Mouse (Mus musculus): ENCODE data around the gene Ezh1.

- TF ChIP-seq GATA1 (IDR thresholded peaks at IDR 0.05; ENCODE audit: borderline replicate concordance, low read length): no peak
- TF ChIP-seq CTCF (IDR thresholded peaks at IDR 0.05; ENCODE audit: low read depth, low read length): no peak
- TF ChIP-seq GATA2 (IDR thresholded peaks at IDR 0.05; ENCODE audit: borderline replicate concordance, low read depth, low read length): no peak
- TF ChIP-seq POLR2AphosphoS5 (IDR thresholded peaks at IDR 0.05; ENCODE audit: insufficient replicate concordance, low read depth, low read length): no peak
- TF ChIP-seq TAL1 (conservative IDR thresholded peaks at IDR 0.05; ENCODE audit: low read depth, low read length): no peak
Observed at GRCm38 (mm10) chr11:101170811-101171610, 55.3 kb downstream of the Ezh1 start, which contains the start of gene Plekhh3.

Data from G1E (cell line).